Mouse (Mus musculus): ENCODE results near the gene Lkaaear1.

GRCm38 (mm10) chr2:181680716-181681117 is 17.5 kb downstream of the Lkaaear1 start:
- TF ChIP-seq POLR2A (IDR thresholded peaks at IDR 0.05; ENCODE audit: borderline replicate concordance, control insufficient read depth, low read depth, low read length) (no peak), CTCF (IDR thresholded peaks at IDR 0.05; ENCODE audit: control insufficient read depth, insufficient read depth, low read length) (no peak)
